Mouse (Mus musculus) lung, embryonic 16.5 days (tissue): ENCODE data around the gene Ahcy. TPM values are rescaled to one million over a fixed set of nuclear protein-coding genes. Genes with fewer than 3 reads are reported as not detected.
"Not testable (repeated sequence)": the region's sequence is repeated elsewhere in the genome, so short reads cannot be mapped to it uniquely, and the experiment has no call there.

Source experiments
- ATAC-seq: fragments of 200-750 bp; cut with Nextera tagmentation; 2 replicates; pipeline ENCODE4 v1.8.0; 2017; ENCODE audit warnings: low read depth, mild to moderate bottlenecking, moderate library complexity
- H3K27ac ChIP-seq: fragments of 300-500 bp; sonication (generic); 2 replicates; pipeline ENCODE4 v1.5.1; 2014; ENCODE audit warnings: mild to moderate bottlenecking, control low read depth, low read length
- H3K27me3 ChIP-seq: fragments of 300-500 bp; sonication (generic); 2 replicates; pipeline ENCODE4 v1.6.1; 2014; ENCODE audit warnings: low read depth, low read length, mixed read lengths; ENCODE audit not compliant: control insufficient read depth, insufficient read depth
- H3K36me3 ChIP-seq: fragments of 300-500 bp; sonication (generic); 2 replicates; pipeline ENCODE4 v1.6.1; 2014; ENCODE audit warnings: low read length; ENCODE audit not compliant: control insufficient read depth, insufficient read depth
- H3K4me1 ChIP-seq: fragments of 300-500 bp; sonication (generic); replicated peaks from 2 replicates; pipeline ENCODE4 v1.6.1; 2014; ENCODE audit warnings: low read length, mixed read lengths; ENCODE audit not compliant: control insufficient read depth, insufficient read depth
- H3K4me2 ChIP-seq: fragments of 300-500 bp; sonication (generic); 2 replicates; pipeline ENCODE4 v1.6.1; 2014; ENCODE audit warnings: low read depth, low read length, control low read depth
- H3K4me3 ChIP-seq: fragments of 300-500 bp; sonication (generic); 2 replicates; pipeline ENCODE4 v1.5.1; 2014; ENCODE audit warnings: mild to moderate bottlenecking, low read length, control low read depth
- H3K9ac ChIP-seq: fragments of 300-500 bp; sonication (generic); 2 replicates; pipeline ENCODE4 v1.6.1; 2014; ENCODE audit warnings: low read length, control low read depth
- H3K9me3 ChIP-seq: fragments of 300-500 bp; sonication (generic); 2 replicates; pipeline ENCODE4 v1.6.1; 2016; ENCODE audit warnings: low read length; ENCODE audit not compliant: control insufficient read depth
- WGBS: fragments of 180-500 bp; shearing (Covaris S2); extraction: QIAGEN DNeasy Blood & Tissue Kit; methylation state at CpG from one replicate; pipeline ENCODE4 v1.1.7; 2014; 5-methylcytosine and 5-hydroxymethylcytosine counted together
- polyA plus RNA-seq: library from polyadenylated mRNA; unstranded; fragments of >200 nt; fragmentation: Nextera tagmentation; extraction: Ambion mirVana; gene quantifications from 2 replicates; pipeline ENCODE4 v1.2.1, GENCODE M21; 2015

Ahcy gene
- 50.9 and 51.0 TPM in 2 replicates for polyA plus RNA-seq

DNA sequence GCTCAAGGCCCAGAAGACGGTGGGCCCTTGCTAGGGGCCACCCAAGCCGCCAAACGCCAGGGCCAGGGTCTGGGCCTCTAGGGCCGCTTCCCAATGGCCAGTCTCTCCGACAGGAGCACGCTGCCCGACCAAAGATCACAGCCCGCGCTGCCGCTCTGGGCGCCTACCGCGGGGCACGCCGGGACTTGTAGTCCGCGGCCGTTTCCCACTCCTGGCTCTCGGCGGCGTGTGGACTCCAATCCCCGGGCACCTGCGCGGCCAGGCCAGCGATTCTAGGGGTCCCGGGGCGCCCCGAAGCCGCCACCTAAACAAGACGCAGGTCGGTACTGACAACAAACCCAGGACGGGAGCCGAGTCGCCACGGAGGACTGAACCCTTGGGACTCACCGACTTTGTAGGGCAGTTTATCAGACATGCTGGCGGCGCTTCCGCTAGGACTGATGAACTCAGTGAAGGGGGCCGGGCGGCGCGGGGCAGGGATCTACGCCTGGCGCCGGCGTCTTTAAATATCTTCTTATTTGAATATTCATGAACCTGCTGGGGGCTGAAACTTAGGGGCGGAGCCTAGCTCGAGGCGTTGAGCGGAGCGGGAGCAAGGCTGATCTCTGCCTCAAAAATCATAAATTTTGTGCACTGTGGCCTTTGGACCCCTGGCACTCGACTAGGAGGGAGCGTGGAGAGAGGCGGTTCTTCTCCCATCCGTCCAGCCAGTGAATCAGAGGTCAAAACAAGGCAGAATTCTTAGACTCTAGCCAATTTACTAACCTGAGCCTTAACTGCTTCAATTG lies at the start of gene Ahcy:
TSS of gene Ahcy (minus strand) at position 520 of the 788 bp plus-strand sequence.
- Histone ChIP-seq H3K27ac (peak within 1 kb of the TSS; percentile 66), H3K4me2 (peak within 1 kb of the TSS; percentile 72), H3K4me3 (peak within 1 kb of the TSS; percentile 78), H3K9me3 (no peaks in the 10 kb centered on the region), H3K27me3 (no peaks in the 10 kb centered on the region), H3K4me1 (peaks cover 19% of the 10 kb centered on the region), H3K36me3 (no peaks in the 10 kb centered on the region), H3K9ac (peak within 1 kb of the TSS; percentile 85)
- peak; percentile 97 for ATAC-seq
- WGBS: under 1% methylated on average over 56 of the region's 56 CpGs

DNA sequence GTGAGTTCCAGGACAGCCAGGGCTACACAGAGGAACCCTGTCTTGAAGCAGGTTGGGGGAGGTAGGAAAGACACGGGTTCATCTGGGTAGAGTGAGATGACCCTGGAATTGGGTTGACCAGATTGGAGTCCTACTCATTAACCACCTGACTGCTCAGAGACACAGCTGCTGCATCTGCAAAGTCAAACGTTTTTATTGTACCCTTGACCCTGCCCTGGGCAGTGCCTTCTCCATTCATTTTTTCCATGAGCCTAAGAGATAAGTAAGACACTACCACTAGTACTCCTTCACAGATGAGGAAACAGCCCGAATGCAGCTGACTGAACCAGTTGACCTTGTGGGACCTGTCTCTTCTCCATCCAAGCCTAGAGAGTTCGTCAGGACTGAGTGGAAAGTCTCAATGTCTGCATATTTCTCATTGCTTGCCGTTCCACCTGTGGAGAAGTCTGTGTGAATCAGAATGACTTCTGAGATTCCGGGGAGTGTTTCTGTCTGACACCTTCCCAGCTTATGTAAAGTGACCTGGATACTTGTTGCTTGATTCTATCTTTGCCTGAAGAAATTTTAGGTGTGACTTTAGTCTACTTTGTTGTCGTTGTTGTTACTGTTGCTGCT lies 41.0 kb upstream of the Ahcy start:
- H3K4me2 ChIP-seq: no peak overlapping the region
- H3K27ac ChIP-seq: no peak overlapping the region
- H3K9me3 ChIP-seq: 0 out of 2 replicates have a peak, but pooled peaks cover 2% of the 10 kb centered on the region
- H3K36me3 ChIP-seq: no peaks in the 10 kb centered on the region; the same call in 1 of the 2 replicates
- H3K4me1 ChIP-seq: no peaks in the 10 kb centered on the region
- no peak overlapping the region for H3K9ac ChIP-seq
- no peak overlapping the region for H3K4me3 ChIP-seq
- whole genome bisulfite sequencing: 53% methylated on average over 7 of the region's 7 CpGs
- ATAC-seq: no peak
- H3K27me3 ChIP-seq: no peaks in the 10 kb centered on the region

DNA sequence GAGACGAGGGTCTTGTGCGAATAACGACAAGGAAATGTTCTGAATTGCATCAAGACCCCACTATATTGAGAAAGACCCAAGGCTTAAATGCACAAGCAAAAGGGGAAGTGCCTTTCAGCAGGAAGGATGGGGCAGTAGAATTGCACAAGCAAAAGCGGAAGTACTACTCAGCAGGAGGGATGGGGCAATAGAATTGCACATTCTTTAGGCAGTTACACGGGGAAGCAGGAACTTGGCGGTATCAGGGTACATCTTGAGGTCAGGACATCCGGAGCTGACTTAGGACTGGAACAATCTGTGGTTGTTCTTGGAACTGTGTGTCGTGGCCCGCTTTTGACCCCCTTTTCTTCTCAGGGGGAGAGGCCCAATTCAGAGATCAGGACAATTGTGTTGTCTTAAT lies 33.0 kb upstream of the Ahcy start:
- H3K27ac ChIP-seq, H3K9ac ChIP-seq, H3K36me3 ChIP-seq, H3K4me1 ChIP-seq, H3K4me2 ChIP-seq, H3K9me3 ChIP-seq, H3K4me3 ChIP-seq, ATAC-seq, H3K27me3 ChIP-seq: not testable (repeated sequence)
- 77% methylated on average over 9 of the region's 9 CpGs for WGBS

DNA sequence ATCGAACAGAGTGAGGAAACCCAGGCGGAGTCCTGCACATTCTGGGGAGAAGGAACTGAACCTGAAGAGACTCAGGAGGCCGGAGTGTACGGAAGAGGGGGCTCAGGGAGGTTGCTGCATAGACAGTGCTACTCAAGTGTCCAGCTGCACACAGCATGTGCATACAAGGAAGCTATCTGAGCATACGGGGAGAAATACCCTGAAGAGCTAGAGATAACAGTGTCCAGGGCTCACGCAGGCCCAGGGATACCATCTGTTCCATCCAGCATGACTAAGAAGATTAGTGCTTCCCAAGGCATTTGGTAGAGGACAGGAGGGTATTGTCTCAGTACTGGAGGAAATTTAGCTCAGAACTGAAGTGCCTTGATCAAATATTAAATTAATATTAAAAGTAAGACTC lies 29.3 kb upstream of the Ahcy start:
- no peaks in the 10 kb centered on the region for H3K27me3 ChIP-seq
- no peak for ATAC-seq
- no peak overlapping the region for H3K4me3 ChIP-seq
- H3K4me1 ChIP-seq: no peaks in the 10 kb centered on the region
- no peak overlapping the region for H3K9ac ChIP-seq
- no peaks in the 10 kb centered on the region for H3K9me3 ChIP-seq
- no peaks in the 10 kb centered on the region for H3K36me3 ChIP-seq
- H3K27ac ChIP-seq: no peak overlapping the region
- H3K4me2 ChIP-seq: no peak overlapping the region
- WGBS: 72% methylated on average over 6 of the region's 6 CpGs

DNA sequence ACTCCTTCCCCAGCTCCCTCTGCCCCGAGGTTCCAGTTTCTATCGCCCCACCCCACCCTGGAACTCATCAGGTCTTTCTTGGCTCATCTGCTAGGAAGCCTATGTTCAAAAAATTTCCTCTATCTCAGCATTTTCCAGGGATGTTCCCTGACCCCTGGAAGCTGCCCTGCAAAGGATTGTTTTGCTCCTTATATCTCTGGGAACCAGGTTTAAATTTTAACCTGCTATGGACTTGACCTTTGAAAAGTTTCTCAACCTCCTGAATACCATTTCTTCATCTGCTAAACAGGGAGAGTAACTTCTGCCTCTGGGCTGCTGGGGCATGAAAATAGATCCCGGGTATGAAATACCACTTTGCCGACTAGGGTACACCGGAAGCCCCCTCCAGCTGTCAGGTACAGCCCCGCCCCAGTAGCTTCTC lies 27.5 kb upstream of the Ahcy start:
- H3K4me2 ChIP-seq: no peak overlapping the region
- no peak overlapping the region for H3K4me3 ChIP-seq
- H3K27ac ChIP-seq: no peak overlapping the region
- H3K9me3 ChIP-seq: no peaks in the 10 kb centered on the region
- ATAC-seq: no peak
- no peak overlapping the region for H3K9ac ChIP-seq
- no peaks in the 10 kb centered on the region for H3K4me1 ChIP-seq
- 40% methylated on average over 6 of the region's 6 CpGs for WGBS
- H3K36me3 ChIP-seq: no peaks in the 10 kb centered on the region
- H3K27me3 ChIP-seq: no peaks in the 10 kb centered on the region

DNA sequence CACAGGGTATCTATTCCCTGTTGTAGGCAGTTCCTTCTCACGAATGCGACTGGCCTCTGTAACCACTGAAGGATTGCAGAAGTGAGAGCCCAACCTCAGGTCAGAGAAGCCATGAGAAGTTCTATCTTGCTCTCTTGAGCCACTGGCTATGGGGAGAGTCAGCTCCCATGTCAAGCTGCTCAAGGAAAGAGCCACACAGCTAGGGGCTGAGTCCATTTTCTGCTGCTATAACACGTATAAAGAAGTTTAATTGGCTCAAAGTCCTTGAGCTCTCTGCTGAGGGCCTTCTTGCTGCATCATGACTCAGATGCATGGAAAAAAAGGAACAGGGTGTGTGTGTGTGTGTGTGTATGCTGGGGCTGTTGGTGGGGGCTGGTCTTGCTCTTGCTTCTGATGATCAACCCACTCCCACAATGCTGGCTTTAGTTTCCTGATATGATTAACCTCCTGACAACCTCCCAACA lies 26.5 kb upstream of the Ahcy start:
- Histone ChIP-seq H3K27ac (no peak overlapping the region), H3K27me3 (no peaks in the 10 kb centered on the region), H3K4me1 (no peaks in the 10 kb centered on the region), H3K36me3 (no peaks in the 10 kb centered on the region), H3K9ac (no peak overlapping the region), H3K4me3 (no peak overlapping the region), H3K9me3 (no peaks in the 10 kb centered on the region), H3K4me2 (no peak overlapping the region)
- 74% methylated on average over 3 of the region's 3 CpGs for WGBS
- ATAC-seq: no peak

DNA sequence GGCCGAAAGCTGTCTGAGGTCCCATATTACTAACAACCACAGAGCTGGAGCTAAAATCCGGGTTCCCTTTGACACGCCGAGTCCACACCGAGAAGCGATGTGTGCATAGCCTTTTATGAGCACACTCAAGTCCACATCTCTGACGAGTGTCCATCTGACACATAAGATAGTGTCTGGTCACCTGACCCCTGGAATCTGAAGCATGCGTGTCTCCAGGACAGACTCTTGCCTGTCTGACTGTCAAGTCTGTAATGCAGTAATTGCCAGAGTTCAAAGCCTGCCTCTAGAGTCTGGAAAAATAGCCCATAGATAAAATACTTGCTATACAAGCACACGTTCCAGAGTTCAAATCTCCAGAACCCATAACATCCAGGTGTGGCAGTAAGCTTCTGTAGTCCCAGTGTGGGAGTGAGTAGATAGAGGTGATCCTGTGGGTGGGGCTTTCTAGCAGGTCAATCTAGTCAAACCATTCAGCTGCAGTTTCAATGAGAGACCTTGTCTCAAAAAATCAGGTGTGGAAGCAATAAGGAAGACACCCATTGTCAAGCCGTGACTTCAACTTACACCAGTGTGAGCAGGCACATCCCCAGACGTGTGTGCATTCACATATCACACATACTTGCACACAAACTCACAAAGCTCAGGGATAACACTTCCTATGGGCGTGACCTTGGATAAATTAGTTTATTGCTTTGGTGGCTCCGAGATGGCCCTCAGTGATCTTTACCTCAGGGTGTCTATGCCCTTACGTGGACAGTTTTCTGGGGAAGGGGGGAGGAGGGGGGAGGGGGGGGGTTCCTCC lies 25.9 kb upstream of the Ahcy start:
- Histone ChIP-seq H3K9ac (no peak overlapping the region), H3K27ac (no peak overlapping the region), H3K4me2 (no peak overlapping the region), H3K27me3 (no peaks in the 10 kb centered on the region), H3K4me1 (no peaks in the 10 kb centered on the region), H3K9me3 (no peaks in the 10 kb centered on the region), H3K36me3 (no peaks in the 10 kb centered on the region), H3K4me3 (no peak overlapping the region)
- WGBS: 63% methylated on average over 14 of the region's 14 CpGs
- no peak for ATAC-seq

DNA sequence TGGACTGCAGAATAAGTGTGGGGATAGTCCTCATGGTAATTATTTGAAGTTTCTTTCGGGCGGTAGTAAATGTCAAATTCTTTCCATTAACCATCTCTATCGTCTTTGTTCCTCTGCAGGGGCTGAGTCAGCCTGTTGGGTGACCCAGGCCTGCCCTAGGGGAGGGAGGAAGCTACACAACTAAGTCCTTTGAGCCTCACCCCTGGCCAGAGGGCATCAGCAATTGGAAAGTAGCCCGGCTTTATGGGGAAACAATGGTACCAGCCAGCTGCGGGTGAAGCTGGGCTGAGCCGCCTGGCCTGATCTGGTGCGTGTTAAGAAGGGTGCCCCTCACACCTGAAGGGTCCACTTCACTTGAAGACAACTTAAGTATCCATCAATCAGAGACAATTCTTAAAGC lies 25.1 kb upstream of the Ahcy start:
- WGBS: 60% methylated on average over 7 of the region's 7 CpGs
- no peak for ATAC-seq

More for the DNA sequence above, 25.1 kb upstream of the Ahcy start:
- Histone ChIP-seq H3K4me2 (no peak overlapping the region), H3K27ac (no peak overlapping the region), H3K27me3 (no peaks in the 10 kb centered on the region), H3K9ac (no peak overlapping the region), H3K36me3 (no peaks in the 10 kb centered on the region), H3K4me3 (no peak overlapping the region), H3K9me3 (no peaks in the 10 kb centered on the region), H3K4me1 (no peaks in the 10 kb centered on the region)
